Mouse (Mus musculus) lung, embryonic 16.5 days (tissue): ENCODE results near the gene Impdh2. TPM values are rescaled to one million over a fixed set of nuclear protein-coding genes. Genes with fewer than 3 reads are reported as not detected.
A peak's percentile ranks its signal among the peaks of the same experiment; 100 is the strongest.

Experiments
- ATAC-seq: fragments of 200-750 bp; cut with Nextera tagmentation; 2 replicates; pipeline ENCODE4 v1.8.0; 2017; ENCODE audit warnings: low read depth, mild to moderate bottlenecking, moderate library complexity
- H3K27ac ChIP-seq: fragments of 300-500 bp; sonication (generic); 2 replicates; pipeline ENCODE4 v1.5.1; 2014; ENCODE audit warnings: mild to moderate bottlenecking, control low read depth, low read length
- H3K27me3 ChIP-seq: fragments of 300-500 bp; sonication (generic); 2 replicates; pipeline ENCODE4 v1.6.1; 2014; ENCODE audit warnings: low read depth, low read length, mixed read lengths; ENCODE audit not compliant: control insufficient read depth, insufficient read depth
- H3K36me3 ChIP-seq: fragments of 300-500 bp; sonication (generic); 2 replicates; pipeline ENCODE4 v1.6.1; 2014; ENCODE audit warnings: low read length; ENCODE audit not compliant: control insufficient read depth, insufficient read depth
- H3K4me1 ChIP-seq: fragments of 300-500 bp; sonication (generic); replicated peaks from 2 replicates; pipeline ENCODE4 v1.6.1; 2014; ENCODE audit warnings: low read length, mixed read lengths; ENCODE audit not compliant: control insufficient read depth, insufficient read depth
- H3K4me2 ChIP-seq: fragments of 300-500 bp; sonication (generic); 2 replicates; pipeline ENCODE4 v1.6.1; 2014; ENCODE audit warnings: low read depth, low read length, control low read depth
- H3K4me3 ChIP-seq: fragments of 300-500 bp; sonication (generic); 2 replicates; pipeline ENCODE4 v1.5.1; 2014; ENCODE audit warnings: mild to moderate bottlenecking, low read length, control low read depth
- H3K9ac ChIP-seq: fragments of 300-500 bp; sonication (generic); 2 replicates; pipeline ENCODE4 v1.6.1; 2014; ENCODE audit warnings: low read length, control low read depth
- H3K9me3 ChIP-seq: fragments of 300-500 bp; sonication (generic); 2 replicates; pipeline ENCODE4 v1.6.1; 2016; ENCODE audit warnings: low read length; ENCODE audit not compliant: control insufficient read depth
- WGBS: fragments of 180-500 bp; shearing (Covaris S2); extraction: QIAGEN DNeasy Blood & Tissue Kit; methylation state at CpG from one replicate; pipeline ENCODE4 v1.1.7; 2014; 5-methylcytosine and 5-hydroxymethylcytosine counted together
- polyA plus RNA-seq: library from polyadenylated mRNA; unstranded; fragments of >200 nt; fragmentation: Nextera tagmentation; extraction: Ambion mirVana; gene quantifications from 2 replicates; pipeline ENCODE4 v1.2.1, GENCODE M21; 2015

Gene Impdh2
- polyA plus RNA-seq, 1 experiment from 2014 or later, result 148 TPM

DNA sequence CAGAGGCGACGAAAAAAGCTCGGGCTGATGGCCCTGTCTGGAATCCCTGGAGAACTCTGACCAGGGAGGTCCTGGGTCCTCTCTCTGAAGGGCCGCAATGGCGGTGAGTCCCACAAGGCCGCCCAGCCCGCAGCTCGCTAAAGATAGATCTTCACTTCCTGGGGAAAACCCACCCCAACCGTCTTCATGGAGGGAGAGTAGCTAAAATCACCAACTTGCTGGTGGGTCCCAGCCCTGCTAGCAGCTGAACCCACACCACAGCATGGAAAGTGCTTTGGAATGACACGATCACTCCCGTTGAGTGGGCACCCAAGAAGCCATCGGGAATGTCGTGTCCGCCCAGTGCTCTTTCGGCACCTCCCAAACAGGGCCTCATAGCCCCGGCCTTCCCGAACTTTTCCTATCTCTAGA, 8.4 kb downstream of the Impdh2 start:
- no peak overlapping the region; the same call in 1 of the 2 replicates for H3K27ac ChIP-seq
- H3K36me3 ChIP-seq, result peaks cover 34% of the 10 kb centered on the region
- H3K9ac ChIP-seq, result peak overlapping the region; percentile 87
- 71% methylated on average over 17 of the region's 17 CpGs for WGBS
- H3K4me1 ChIP-seq, result peaks cover 24% of the 10 kb centered on the region
- no peaks in the 10 kb centered on the region for H3K27me3 ChIP-seq
- no peaks in the 10 kb centered on the region for H3K9me3 ChIP-seq
- peak overlapping the region; percentile 98 for H3K4me2 ChIP-seq
- no peak for ATAC-seq
- peak overlapping the region; percentile 82 for H3K4me3 ChIP-seq

DNA sequence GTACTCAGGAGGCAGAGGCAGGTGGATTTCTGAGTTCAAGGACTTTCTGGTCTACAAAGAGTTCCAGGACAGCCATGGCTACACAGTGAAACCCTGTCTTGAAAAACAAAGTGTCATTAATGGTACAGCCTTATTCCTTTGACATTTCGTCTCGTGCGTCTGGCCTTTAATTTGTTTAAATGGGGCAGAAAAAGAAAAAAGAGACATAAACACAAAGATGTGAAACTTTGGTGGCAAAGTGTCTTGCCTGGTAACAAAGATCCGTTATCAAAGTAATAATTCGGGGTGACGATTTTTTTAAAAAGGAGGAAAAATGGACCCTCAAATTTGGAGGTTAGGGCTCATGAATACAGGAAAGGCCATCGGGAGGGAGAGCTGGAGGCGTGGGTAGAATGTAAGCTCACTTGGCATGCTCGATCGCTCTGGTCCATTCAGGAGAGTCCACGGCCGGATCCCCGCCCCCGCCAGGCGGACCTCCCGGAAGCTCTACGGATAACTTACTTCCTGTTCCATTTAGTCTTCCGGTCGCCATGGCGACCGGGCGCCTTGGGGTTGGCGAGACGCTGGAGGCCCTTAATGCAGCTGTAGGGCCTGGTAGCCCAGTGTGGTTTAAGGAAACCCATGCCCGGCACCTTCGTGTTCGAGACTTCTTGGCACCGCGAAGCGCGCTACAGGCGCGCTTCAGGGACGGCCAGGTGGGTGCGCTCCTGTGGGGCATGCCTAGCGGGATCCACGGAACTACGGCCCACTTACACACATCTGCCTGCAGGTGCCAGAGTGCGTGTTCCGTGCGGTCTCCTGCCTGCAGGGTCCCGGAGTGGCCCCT, 9.5 kb downstream of the Impdh2 start, which contains the start of gene Dalrd3:
Gene Dalrd3 (plus strand): TSS at position 506 of the 826 bp plus-strand sequence.
- peak within 1 kb of the TSS; percentile 92 for H3K4me2 ChIP-seq
- WGBS, result 4% methylated on average over 42 of the region's 42 CpGs

DNA sequence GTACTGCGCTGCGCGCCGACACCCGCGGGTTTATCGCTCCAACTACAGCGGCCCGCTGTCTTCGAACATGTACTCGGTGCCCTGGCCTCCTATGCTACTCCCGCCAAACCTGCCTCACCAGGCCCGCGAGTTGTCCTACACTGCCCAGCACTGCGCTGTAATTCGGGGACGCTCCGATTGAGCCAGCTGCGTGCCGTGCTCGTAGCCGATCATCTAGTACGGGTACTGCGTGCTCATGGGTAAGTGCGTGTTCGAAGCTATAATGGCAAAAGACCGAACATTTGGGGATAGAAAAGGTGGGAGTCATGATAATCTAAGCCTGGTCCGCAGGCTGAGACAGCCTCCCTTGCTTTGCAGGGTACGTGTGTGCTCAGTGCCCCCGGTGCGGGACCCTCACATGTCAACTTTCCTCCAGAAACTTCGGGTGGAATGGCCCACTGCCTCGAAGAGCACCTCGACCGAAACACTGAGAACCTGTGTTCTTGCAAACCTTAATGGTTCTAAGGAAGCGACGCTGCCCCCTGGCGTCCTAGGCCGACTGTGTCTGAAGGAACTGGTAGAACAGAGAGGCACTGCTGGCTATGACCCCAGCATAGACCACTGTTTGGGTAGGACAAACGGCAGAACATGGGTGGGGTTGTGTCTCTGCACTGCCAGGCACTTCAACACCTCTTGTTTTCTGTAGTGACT, 10.3 kb downstream of the Impdh2 start:
- Histone ChIP-seq H3K27me3 (no peaks in the 10 kb centered on the region), H3K4me3 (peak overlapping the region; percentile 62), H3K9ac (peak overlapping the region; percentile 61), H3K4me1 (peaks cover 24% of the 10 kb centered on the region), H3K27ac (peak overlapping the region; percentile 29), H3K4me2 (peak overlapping the region; percentile 92), H3K36me3 (peaks cover 32% of the 10 kb centered on the region), H3K9me3 (no peaks in the 10 kb centered on the region)
- WGBS, result under 1% methylated on average over 40 of the region's 40 CpGs
- no peak; the same call in 1 of the 2 replicates for ATAC-seq

More for the DNA sequence above, 9.5 kb downstream of the Impdh2 start, which contains the start of gene Dalrd3:
- Histone ChIP-seq H3K27me3 (no peaks in the 10 kb centered on the region), H3K4me1 (peaks cover 24% of the 10 kb centered on the region), H3K4me3 (peak within 1 kb of the TSS; percentile 62), H3K9me3 (no peaks in the 10 kb centered on the region), H3K9ac (peak within 1 kb of the TSS; percentile 61), H3K27ac (peak within 1 kb of the TSS; percentile 41), H3K36me3 (peaks cover 29% of the 10 kb centered on the region)
- ATAC-seq, result peak; percentile 69

DNA sequence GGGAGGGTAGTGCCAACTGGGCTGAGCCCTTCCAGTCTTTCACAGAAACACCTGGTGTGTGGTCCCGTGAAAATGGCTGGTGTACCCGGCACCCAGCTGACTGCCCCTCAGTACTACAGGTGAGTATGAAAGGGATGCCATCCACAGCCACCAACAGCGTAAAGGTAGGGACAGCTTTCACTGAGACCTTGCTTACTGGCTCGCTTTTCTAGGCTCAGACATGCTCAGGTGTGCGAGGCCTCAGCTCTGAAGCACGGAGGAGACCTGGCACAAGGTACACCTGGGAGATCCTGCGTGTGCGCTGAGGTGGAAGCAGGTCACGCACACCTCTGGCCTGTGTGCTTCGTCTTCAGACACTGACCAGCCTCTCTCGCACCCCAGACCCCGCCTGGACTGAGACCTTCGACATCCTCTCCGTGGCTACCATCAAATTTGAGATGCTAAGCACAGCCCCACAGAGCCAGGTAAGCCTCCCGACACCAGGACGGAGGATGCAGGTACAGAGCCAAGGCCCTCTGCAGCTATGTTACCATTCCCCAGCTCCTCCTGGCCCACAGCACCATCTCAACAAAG, 11.4 kb downstream of the Impdh2 start:
- Histone ChIP-seq H3K27me3 (no peaks in the 10 kb centered on the region), H3K27ac (no peak overlapping the region), H3K4me2 (no peak overlapping the region), H3K36me3 (peaks cover 37% of the 10 kb centered on the region), H3K9ac (no peak overlapping the region), H3K4me3 (no peak overlapping the region), H3K9me3 (no peaks in the 10 kb centered on the region), H3K4me1 (peaks cover 23% of the 10 kb centered on the region)
- WGBS, result 89% methylated on average over 16 of the region's 16 CpGs
- ATAC-seq, result no peak

DNA sequence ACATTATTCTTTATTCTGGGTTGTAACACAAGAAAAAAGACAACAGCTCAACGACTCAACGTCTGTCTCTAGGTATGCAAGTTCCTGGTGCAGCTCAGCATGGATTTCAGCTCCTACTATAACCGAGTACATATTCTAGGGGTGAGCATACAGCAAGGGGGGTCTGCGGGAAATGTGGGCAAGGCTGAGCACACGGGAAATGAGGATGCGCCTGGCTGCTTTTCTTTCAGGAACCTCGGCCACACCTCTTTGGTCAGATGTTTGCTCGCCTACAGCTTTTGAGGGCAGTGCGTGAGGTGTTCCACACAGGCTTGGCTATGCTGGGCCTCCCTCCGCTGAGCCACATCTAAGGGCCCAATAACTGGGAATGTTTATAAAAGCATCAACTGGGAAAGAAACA, 12.2 kb downstream of the Impdh2 start:
- H3K9ac ChIP-seq, result no peak overlapping the region
- no peaks in the 10 kb centered on the region for H3K9me3 ChIP-seq
- H3K27me3 ChIP-seq, result no peaks in the 10 kb centered on the region
- no peak overlapping the region for H3K4me3 ChIP-seq
- peaks cover 30% of the 10 kb centered on the region for H3K4me1 ChIP-seq
- H3K27ac ChIP-seq, result no peak overlapping the region
- H3K36me3 ChIP-seq, result peaks cover 37% of the 10 kb centered on the region
- no peak for ATAC-seq
- WGBS, result 77% methylated on average over 10 of the region's 10 CpGs
- H3K4me2 ChIP-seq, result no peak overlapping the region

DNA sequence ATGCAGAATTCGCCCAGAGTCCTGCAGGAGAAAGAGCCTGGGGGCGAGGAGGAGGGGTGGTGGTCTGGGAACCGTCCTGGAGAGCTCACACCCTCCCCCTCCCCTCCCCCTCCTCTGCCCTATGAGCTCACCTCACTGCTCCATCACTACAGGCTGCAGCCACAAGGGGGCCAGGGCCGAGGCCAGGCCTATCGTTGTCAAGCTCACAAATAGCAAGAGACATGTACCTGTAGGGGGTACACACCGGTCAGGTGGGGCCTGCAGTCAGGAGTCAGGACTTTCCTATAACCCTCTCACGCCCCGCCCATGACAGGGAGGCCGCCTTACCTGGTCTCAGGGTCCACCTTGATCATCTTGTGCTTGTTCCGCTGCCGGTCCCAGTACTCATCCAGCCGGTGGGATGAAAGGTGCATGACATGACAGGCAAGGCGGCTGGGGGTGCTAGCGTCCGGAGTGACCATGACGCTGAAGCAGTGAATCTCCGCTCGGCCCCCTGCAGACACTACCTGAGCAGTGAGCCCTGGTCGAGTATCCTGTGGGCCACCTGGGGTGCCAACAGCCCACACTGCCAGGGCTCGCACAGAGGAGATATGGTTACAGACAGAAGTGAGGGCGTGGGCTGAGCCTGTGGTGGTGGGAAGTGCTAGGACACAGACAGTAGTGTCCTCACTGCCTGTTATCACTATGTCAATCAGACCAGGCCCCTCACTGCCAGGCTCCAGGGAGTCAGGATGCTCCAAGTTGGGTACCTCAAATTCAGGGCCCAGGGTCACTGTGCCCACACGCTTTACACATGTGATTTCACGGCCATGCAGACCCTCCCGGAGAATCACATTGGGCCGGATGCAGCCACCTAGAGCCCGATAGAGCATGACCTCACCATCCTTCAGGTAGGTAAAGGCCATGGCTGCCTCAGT, 13.9 kb downstream of the Impdh2 start:
- ATAC-seq, result no peak
- H3K27me3 ChIP-seq, result no peaks in the 10 kb centered on the region
- peaks cover 37% of the 10 kb centered on the region for H3K36me3 ChIP-seq
- H3K4me3 ChIP-seq, result no peak overlapping the region
- H3K4me1 ChIP-seq, result peaks cover 29% of the 10 kb centered on the region
- 57% methylated on average over 26 of the region's 26 CpGs for WGBS
- no peaks in the 10 kb centered on the region for H3K9me3 ChIP-seq
- H3K9ac ChIP-seq, result no peak overlapping the region
- H3K27ac ChIP-seq, result no peak overlapping the region
- H3K4me2 ChIP-seq, result no peak overlapping the region

DNA sequence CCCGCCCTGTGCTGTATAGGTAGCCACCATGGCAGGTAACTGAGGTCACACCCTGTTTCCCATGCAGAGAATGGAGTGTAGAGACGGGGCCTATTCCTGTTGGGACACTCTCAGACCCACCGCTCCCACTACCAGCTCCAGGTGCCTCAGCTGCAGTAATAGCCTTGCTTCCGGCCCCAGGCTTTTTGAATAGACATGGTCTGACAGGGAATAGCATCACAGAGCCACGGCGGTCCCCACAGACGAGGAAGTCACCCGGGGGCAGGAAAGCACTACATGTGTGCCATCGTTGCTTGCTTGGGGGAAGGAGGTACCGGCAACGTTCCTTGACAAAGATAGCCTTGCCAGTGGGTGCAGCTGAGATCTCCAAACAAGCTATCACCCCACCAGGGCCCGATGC, 14.8 kb downstream of the Impdh2 start:
- Histone ChIP-seq H3K9me3 (no peaks in the 10 kb centered on the region), H3K27me3 (no peaks in the 10 kb centered on the region), H3K9ac (no peak overlapping the region), H3K36me3 (peaks cover 37% of the 10 kb centered on the region), H3K4me1 (peaks cover 28% of the 10 kb centered on the region), H3K4me3 (no peak overlapping the region), H3K4me2 (no peak overlapping the region), H3K27ac (no peak overlapping the region)
- 88% methylated on average over 12 of the region's 12 CpGs for WGBS
- ATAC-seq, result no peak

DNA sequence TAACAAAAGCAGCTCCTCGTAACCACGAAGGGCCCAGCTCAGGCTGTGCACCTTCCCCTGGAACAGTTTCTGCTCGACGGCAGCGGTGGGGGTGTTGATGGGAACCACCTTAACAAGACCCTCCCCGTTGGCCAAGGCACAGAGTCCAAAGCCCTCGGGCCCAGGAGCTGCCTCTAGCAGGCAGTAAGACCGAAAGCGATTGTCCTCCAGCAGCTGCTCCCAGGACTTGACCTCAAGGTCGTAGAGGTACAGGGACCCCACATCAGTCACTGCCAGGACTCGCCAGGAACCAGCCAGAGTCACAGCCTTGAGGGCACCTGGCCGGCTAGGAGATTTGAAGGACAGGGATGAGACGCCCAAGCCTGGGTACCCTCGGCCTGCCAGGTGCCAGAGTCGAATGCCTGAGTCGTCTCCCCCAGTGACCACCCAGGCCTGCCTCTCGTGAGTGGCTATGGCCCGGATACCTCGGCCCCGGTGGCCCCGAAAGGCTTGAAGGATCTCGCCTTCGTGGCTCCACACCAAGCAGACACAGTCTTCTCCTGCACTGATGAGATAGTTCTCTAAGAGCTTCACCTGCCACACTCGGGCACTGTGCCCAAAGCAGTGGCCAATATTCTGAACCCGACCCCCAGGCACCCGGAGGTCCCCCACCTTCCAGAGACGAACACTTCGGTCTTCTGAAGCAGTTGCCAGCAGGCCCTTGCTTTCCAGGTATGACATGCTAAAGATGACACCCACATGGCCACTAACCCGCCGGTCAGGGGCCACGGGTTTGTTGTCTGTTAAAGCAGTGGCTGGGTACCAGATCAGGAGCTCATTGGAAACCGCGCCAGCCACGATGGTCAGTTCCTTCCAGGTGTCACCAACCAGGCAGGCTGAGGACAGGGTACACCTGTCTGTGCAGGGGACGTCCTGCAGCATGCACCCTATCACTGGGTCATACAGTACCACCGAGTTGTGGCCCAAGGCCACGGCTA, 15.5 kb downstream of the Impdh2 start:
- H3K4me1 ChIP-seq, result peaks cover 24% of the 10 kb centered on the region
- no peaks in the 10 kb centered on the region for H3K27me3 ChIP-seq
- H3K27ac ChIP-seq, result no peak overlapping the region
- H3K9me3 ChIP-seq, result no peaks in the 10 kb centered on the region
- no peak overlapping the region for H3K9ac ChIP-seq
- peaks cover 37% of the 10 kb centered on the region for H3K36me3 ChIP-seq
- no peak overlapping the region for H3K4me3 ChIP-seq
- no peak overlapping the region for H3K4me2 ChIP-seq
- WGBS, result 74% methylated on average over 37 of the region's 37 CpGs
- ATAC-seq, result no peak
